Mouse (Mus musculus) C2C12 (cell line): ENCODE data around the gene Ccdc105.

Source experiments
- CTCF ChIP-seq: IDR thresholded peaks from one replicate; pipeline ENCODE4 v1.5.1; 2011; ENCODE audit not compliant: control insufficient read depth, insufficient read depth, insufficient read length
- MAX ChIP-seq: IDR thresholded peaks from one replicate; pipeline ENCODE4 v1.6.1; 2011; ENCODE audit warnings: mild to moderate bottlenecking, control low read depth
- USF1 ChIP-seq: IDR thresholded peaks from one replicate; pipeline ENCODE4 v1.6.1; 2011; ENCODE audit warnings: low read depth, mild to moderate bottlenecking, control low read depth, moderate library complexity

GRCm38 (mm10) chr10:78748946-78749345 lies 3.9 kb downstream of the Ccdc105 start:
- no peak for TF ChIP-seq CTCF
- TF ChIP-seq USF1: no peak
- TF ChIP-seq MAX: no peak
